Mouse (Mus musculus) CD4-positive, CD25-positive, alpha-beta regulatory T cell, adult 4 months (primary cell): ENCODE data around the gene Gm21209. TPM values are rescaled to one million over a fixed set of nuclear protein-coding genes. Genes with fewer than 3 reads are reported as not detected.
"Not testable (repeated sequence)": the region's sequence is repeated elsewhere in the genome, so short reads cannot be mapped to it uniquely, and the experiment has no call there.

Experiments used
- ATAC-seq: one replicate; pipeline ENCODE4 v1.8.0; 2017
- polyA plus RNA-seq, 2 experiments: library from polyadenylated mRNA; unstranded; fragments of 100-300 nt; shearing (Covaris generic); gene quantifications; one replicate each; pipeline ENCODE4 v1.2.1; 2017

The Gm21209 gene
- not detected for polyA plus RNA-seq

DNA sequence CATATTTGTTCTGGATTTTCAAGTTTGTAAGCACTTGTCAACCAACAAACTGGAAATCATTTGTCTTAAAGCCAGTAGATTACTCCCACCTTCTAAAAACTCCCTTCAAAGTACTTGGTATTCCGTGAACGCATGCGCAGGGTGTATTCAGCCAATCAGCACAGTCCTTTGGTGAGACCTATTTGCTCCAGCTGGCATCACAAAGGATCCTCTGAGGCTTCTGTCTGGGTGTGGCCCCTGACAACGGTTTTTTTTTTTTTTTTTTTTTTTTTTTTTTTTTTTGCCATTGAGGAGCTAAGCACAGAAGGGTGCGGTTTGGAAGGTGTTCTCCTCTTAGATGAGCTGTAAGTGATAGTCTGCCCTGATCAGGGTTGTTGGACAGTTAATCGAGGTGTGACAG lies at the start of gene Gm21209:
Gene Gm21209 (plus strand): TSS at position 301 of the 400 bp plus-strand sequence.
- ATAC-seq, result not testable (repeated sequence)
